In the genomic region with DNA sequence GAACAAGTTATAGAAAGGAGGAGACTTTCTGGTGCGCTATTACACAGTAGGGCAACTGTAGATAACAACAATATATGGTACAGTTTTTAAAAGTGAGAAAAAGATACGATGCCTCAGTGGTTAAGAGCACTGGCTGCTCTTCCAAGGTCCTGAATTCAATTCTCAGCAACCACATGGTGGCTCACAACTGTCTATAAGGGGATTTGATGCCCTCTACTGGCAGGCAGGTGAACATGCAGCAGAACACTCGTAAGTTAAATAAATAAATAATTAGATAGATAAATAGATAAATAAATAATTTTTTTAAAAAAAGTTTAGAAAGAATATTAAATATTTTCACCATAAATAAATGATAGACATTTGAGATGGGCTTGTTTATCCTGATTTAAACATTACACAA, we compare ENCODE assay signal across 18 mouse cellular contexts. TPM values are rescaled to one million over a fixed set of nuclear protein-coding genes. Genes with fewer than 3 reads are reported as not detected.
DNase-seq lines count a peak whose midpoint lies in the region; ATAC-seq and TF ChIP-seq lines count a peak whose summit lies in the region.
"Had no signal": no experiment of that assay in that cellular context is flagged by ENCODE, and none has a peak within 500 bp of the region (broad histone marks: within the 10 kb centered on the region; RNA-seq: fewer than 3 reads in every experiment).

No protein-coding gene starts in this region.

- H3K4me3 ChIP-seq in kidney, postnatal 0 days (replicated peaks; ENCODE audit: low read depth, low read length) = no peak overlapping the region
- no peak overlapping the region for H3K4me3 ChIP-seq in cortical plate, adult 2 months (ENCODE audit: insufficient read depth, low read length)
- H3K4me3 ChIP-seq: embryonic facial prominence, embryonic 10.5 days; myocyte had no signal

- H3K27ac ChIP-seq in kidney, postnatal 0 days = no peak overlapping the region
- H3K27ac ChIP-seq in cortical plate, adult 2 months (ENCODE audit: insufficient read depth, low read length) = no peak overlapping the region
- H3K27ac ChIP-seq: embryonic facial prominence, embryonic 10.5 days; hindbrain, embryonic 14.5 days; macrophage had no signal

- no peaks in the 10 kb centered on the region for H3K27me3 ChIP-seq in kidney, postnatal 0 days (ENCODE audit: insufficient read depth, low read length)

- peak; percentile 45; the same call in 1 of the 2 replicates for TF ChIP-seq CTCF in kidney, postnatal 0 days (IDR thresholded peaks at IDR 0.05; ENCODE audit: low read depth)
- TF ChIP-seq CTCF in cortical plate, adult 2 months (IDR thresholded peaks at IDR 0.05; ENCODE audit: extremely low read depth, insufficient read depth, low read length) = 0 out of 2 replicates have a peak, but pooled peaks have one; percentile 1

- H3K9me3 ChIP-seq in kidney, postnatal 0 days (replicated peaks; ENCODE audit: low read length) = no peaks in the 10 kb centered on the region
- H3K9me3 ChIP-seq: embryonic facial prominence, embryonic 10.5 days had no signal

- TF ChIP-seq POLR2A in cortical plate, adult 2 months (IDR thresholded peaks at IDR 0.05; ENCODE audit: extremely low read depth, insufficient read depth, low read length) = no peak

- H3K4me2 ChIP-seq in kidney, postnatal 0 days (ENCODE audit: low read length) = no peak overlapping the region
- H3K4me2 ChIP-seq: hindbrain, embryonic 14.5 days had no signal

- H3K36me3 ChIP-seq in kidney, postnatal 0 days (ENCODE audit: insufficient read depth, low read length) = no peaks in the 10 kb centered on the region
- H3K36me3 ChIP-seq: embryonic facial prominence, embryonic 10.5 days had no signal

- no peak overlapping the region for H3K9ac ChIP-seq in kidney, postnatal 0 days (ENCODE audit: low read depth, low read length)
- H3K9ac ChIP-seq: hindbrain, embryonic 14.5 days had no signal

- ATAC-seq in kidney, postnatal 0 days (replicated peaks; ENCODE audit: low FRiP score, low read depth) = no peak
- no peak for ATAC-seq in megakaryocyte progenitor cell, adult 5-6 weeks (replicated peaks; ENCODE audit: poor library complexity)
- ATAC-seq: activated CD4-positive, CD25-positive, alpha-beta regulatory T cell, adult 4 months had no signal

- 59% methylated on average over 3 of the region's 3 CpGs for WGBS in kidney, postnatal 0 days

- DNase-seq in kidney, postnatal 0 days (ENCODE audit: low spot score) = peak; percentile 3
- DNase-seq in kidney, adult 8-10 months = no peak
- peak; percentile 55 for DNase-seq in 416B (ENCODE audit: low read depth)
- peak; percentile 27 for DNase-seq in CD4-positive helper T cell, adult 2 months (ENCODE audit: low read depth, low spot score)
- DNase-seq in right cerebral cortex, postnatal 36 days (ENCODE audit: low spot score in 2 of 2) = no peak
- DNase-seq: heart, adult 11 months; kidney, postnatal 4 days; right cerebral cortex, adult 18-20 months had no signal

- H3K4me1 ChIP-seq in kidney, postnatal 0 days (replicated peaks; ENCODE audit: insufficient read depth, low read length) = no peaks in the 10 kb centered on the region
- no peaks in the 10 kb centered on the region for H3K4me1 ChIP-seq in cortical plate, adult 2 months (ENCODE audit: control insufficient read depth, insufficient read depth, low read length)
- H3K4me1 ChIP-seq: embryonic facial prominence, embryonic 10.5 days had no signal

RNA-seq across cellular contexts. Expression of gene Sept6, which starts 27.5 kb away (rescaled TPM):
- 12.3 and 13.1 TPM in 2 replicates for polyA plus RNA-seq in kidney, postnatal 0 days (2015; fragmentation: Nextera tagmentation; extraction: Ambion mirVana)
- 58.4 and 60.1 TPM in 2 replicates for polyA plus RNA-seq in cortical plate, adult 2 months (2012; rRNA removed)
- 50.1 and 53.5 TPM in 2 replicates for total RNA-seq in megakaryocyte progenitor cell, adult 5-6 weeks (2015)
- 42.1 and 44.1 TPM in 2 replicates for total RNA-seq in megakaryocyte progenitor cell, adult 5-6 weeks (2017)

RNA-seq across cellular contexts. Expression of gene Sowahd, which starts 29.6 kb away (rescaled TPM):
- 0.11 TPM in 1 of 2 replicates, not detected in the other for polyA plus RNA-seq in kidney, postnatal 0 days (2015; fragmentation: Nextera tagmentation; extraction: Ambion mirVana)
- polyA plus RNA-seq in cortical plate, adult 2 months (2012; rRNA removed) = not detected in 2 replicates
- 0.12 and 0.25 TPM in 2 replicates for total RNA-seq in megakaryocyte progenitor cell, adult 5-6 weeks (2015)
- total RNA-seq in megakaryocyte progenitor cell, adult 5-6 weeks (2017) = 1.00 and 3.4 TPM in 2 replicates
- polyA plus RNA-seq: activated CD4-positive, CD25-positive, alpha-beta regulatory T cell, adult 4 months; embryonic facial prominence, embryonic 10.5 days; forebrain, embryonic 11.5 days; hindbrain, embryonic 14.5 days; limb, embryonic 11.5 days; macrophage; myocyte; stomach, embryonic 16.5 days had no signal

Comparison
In these comparisons a context has a peak if more than half of its experiments do, and no peak if none do; other contexts are left out.
1. DNase-seq: peak in kidney, postnatal 0 days (single experiment), 416B (single experiment) and CD4-positive helper T cell, adult 2 months (single experiment); none in kidney, adult 8-10 months (0 of 2) and right cerebral cortex, postnatal 36 days (0 of 2).